Mouse (Mus musculus): ENCODE results near the gene Grip1. TPM values are rescaled to one million over a fixed set of nuclear protein-coding genes. Genes with fewer than 3 reads are reported as not detected.

The Grip1 gene
- polyA plus RNA-seq, 1 experiment = 1.1 TPM

DNA sequence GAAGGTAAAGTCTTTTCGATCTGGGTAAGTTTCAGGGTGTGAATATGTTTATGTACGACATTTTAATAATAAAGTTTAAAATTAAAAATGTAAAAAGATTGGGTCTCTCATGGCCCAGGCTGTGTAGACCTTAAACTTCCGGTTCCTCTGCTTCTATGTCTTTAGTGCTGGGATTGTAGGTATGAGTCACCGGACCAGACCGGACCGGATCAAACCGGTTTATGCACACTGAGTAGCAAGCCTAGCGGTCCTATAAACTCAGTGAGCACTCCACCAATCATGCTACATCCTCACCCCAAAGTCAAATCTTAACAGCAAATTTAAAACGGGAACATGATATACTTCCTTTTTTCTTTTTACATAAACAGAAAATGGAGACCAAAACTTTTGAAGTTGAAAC, 530.7 kb downstream of the Grip1 start:
- no peak for TF ChIP-seq CTCF (IDR thresholded peaks at IDR 0.05; ENCODE audit: borderline replicate concordance, insufficient read depth, low read length)
- TF ChIP-seq POLR2A (IDR thresholded peaks at IDR 0.05; ENCODE audit: low read depth, low read length) = no peak
- no peaks in the 10 kb centered on the region for H3K4me1 ChIP-seq (ENCODE audit: control insufficient read depth, insufficient read depth, low read length)
- H3K4me3 ChIP-seq (ENCODE audit: insufficient read depth, low read length) = no peak overlapping the region

GRCm38 (mm10) chr10:119998475-119998874, 544.8 kb downstream of the Grip1 start:
- TF ChIP-seq CTCF (IDR thresholded peaks at IDR 0.05; ENCODE audit: borderline replicate concordance, insufficient read depth, low read length) = no peak
- TF ChIP-seq POLR2A (IDR thresholded peaks at IDR 0.05; ENCODE audit: low read depth, low read length) = no peak
- no peak overlapping the region for H3K4me3 ChIP-seq (ENCODE audit: insufficient read depth, low read length)
- no peaks in the 10 kb centered on the region for H3K4me1 ChIP-seq (ENCODE audit: control insufficient read depth, insufficient read depth, low read length)
- no peak overlapping the region for H3K27ac ChIP-seq (ENCODE audit: insufficient read depth, low read length)

More for the DNA sequence above, 530.7 kb downstream of the Grip1 start:
- no peak overlapping the region for H3K27ac ChIP-seq (ENCODE audit: insufficient read depth, low read length)

GRCm38 (mm10) chr10:120002149-120002548, 548.5 kb downstream of the Grip1 start:
- no peak for TF ChIP-seq CTCF (IDR thresholded peaks at IDR 0.05; ENCODE audit: borderline replicate concordance, insufficient read depth, low read length)
- Histone ChIP-seq H3K4me3 (ENCODE audit: insufficient read depth, low read length) (no peak overlapping the region), H3K27ac (ENCODE audit: insufficient read depth, low read length) (no peak overlapping the region), H3K4me1 (ENCODE audit: control insufficient read depth, insufficient read depth, low read length) (no peaks in the 10 kb centered on the region)

GRCm38 (mm10) chr10:120004096-120004495, 550.5 kb downstream of the Grip1 start:
- Histone ChIP-seq H3K4me3 (ENCODE audit: insufficient read depth, low read length) (no peak overlapping the region), H3K27ac (ENCODE audit: insufficient read depth, low read length) (no peak overlapping the region), H3K4me1 (ENCODE audit: control insufficient read depth, insufficient read depth, low read length) (no peaks in the 10 kb centered on the region)
- TF ChIP-seq POLR2A (IDR thresholded peaks at IDR 0.05; ENCODE audit: low read depth, low read length) (no peak), CTCF (IDR thresholded peaks at IDR 0.05; ENCODE audit: borderline replicate concordance, insufficient read depth, low read length) (no peak)

GRCm38 (mm10) chr10:120005581-120005980, 552.0 kb downstream of the Grip1 start:
- Histone ChIP-seq H3K4me3 (ENCODE audit: insufficient read depth, low read length) (no peak overlapping the region), H3K27ac (ENCODE audit: insufficient read depth, low read length) (no peak overlapping the region), H3K4me1 (ENCODE audit: control insufficient read depth, insufficient read depth, low read length) (no peaks in the 10 kb centered on the region)
- TF ChIP-seq POLR2A (IDR thresholded peaks at IDR 0.05; ENCODE audit: low read depth, low read length) = no peak
- TF ChIP-seq CTCF (IDR thresholded peaks at IDR 0.05; ENCODE audit: borderline replicate concordance, insufficient read depth, low read length) = no peak

- Histone ChIP-seq H3K4me1 (ENCODE audit: control insufficient read depth, insufficient read depth, low read length) (no peaks in the 10 kb centered on the region), H3K4me3 (ENCODE audit: insufficient read depth, low read length) (no peak overlapping the region), H3K27ac (ENCODE audit: insufficient read depth, low read length) (no peak overlapping the region)
- TF ChIP-seq CTCF (IDR thresholded peaks at IDR 0.05; ENCODE audit: borderline replicate concordance, insufficient read depth, low read length) (no peak), POLR2A (IDR thresholded peaks at IDR 0.05; ENCODE audit: low read depth, low read length) (no peak)
Measured at GRCm38 (mm10) chr10:120012331-120012730, 558.7 kb downstream of the Grip1 start.

DNA sequence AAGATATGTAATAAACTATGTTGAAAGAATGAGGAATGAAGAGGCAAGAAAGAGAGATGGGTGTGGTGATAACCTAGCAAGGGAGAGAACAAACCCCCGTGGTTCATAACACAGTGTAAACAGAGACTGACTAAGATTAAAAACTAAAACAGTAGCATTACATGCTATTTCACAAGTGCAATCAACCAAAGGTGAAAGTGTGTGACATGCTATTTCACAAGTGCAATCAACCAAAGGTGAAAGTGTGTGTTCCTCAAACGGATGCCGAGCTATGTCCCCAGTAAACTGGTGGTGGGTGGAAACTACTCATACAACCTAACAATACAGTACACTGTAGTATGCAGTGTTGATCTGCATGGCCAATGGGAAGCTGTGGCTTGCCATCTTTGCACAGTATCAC, 561.5 kb downstream of the Grip1 start:
- no peak overlapping the region for H3K4me3 ChIP-seq (ENCODE audit: insufficient read depth, low read length)
- no peak for TF ChIP-seq CTCF (IDR thresholded peaks at IDR 0.05; ENCODE audit: borderline replicate concordance, insufficient read depth, low read length)
- no peak for TF ChIP-seq POLR2A (IDR thresholded peaks at IDR 0.05; ENCODE audit: low read depth, low read length)
- no peaks in the 10 kb centered on the region for H3K4me1 ChIP-seq (ENCODE audit: control insufficient read depth, insufficient read depth, low read length)
- no peak overlapping the region for H3K27ac ChIP-seq (ENCODE audit: insufficient read depth, low read length)

GRCm38 (mm10) chr10:120026437-120026836, 572.8 kb downstream of the Grip1 start:
- Histone ChIP-seq H3K4me1 (ENCODE audit: control insufficient read depth, insufficient read depth, low read length) (peaks cover 2% of the 10 kb centered on the region; the same call in 1 of the 2 replicates), H3K4me3 (ENCODE audit: insufficient read depth, low read length) (no peak overlapping the region), H3K27ac (ENCODE audit: insufficient read depth, low read length) (no peak overlapping the region)
- TF ChIP-seq POLR2A (IDR thresholded peaks at IDR 0.05; ENCODE audit: low read depth, low read length) = no peak
- TF ChIP-seq CTCF (IDR thresholded peaks at IDR 0.05; ENCODE audit: borderline replicate concordance, insufficient read depth, low read length) = no peak

DNA sequence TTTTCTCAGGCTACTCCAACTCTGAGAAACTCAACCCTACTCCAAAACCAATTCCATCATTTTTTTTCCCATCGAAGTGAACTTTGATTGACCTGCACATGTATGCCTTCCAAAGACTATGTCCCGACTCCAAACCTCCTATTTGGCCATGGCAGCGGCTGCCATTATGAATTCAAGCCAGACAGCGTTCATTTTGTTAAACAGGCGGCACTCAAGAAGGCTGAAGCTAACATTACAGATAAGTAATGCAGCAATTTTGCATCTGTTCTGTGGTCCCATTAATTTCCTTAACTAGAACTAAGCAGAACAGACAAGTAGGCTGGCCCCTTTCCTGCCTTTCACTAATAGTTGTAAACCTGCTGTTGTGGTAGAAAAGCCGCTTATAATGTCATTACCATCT, 577.3 kb downstream of the Grip1 start:
- Histone ChIP-seq H3K27ac (ENCODE audit: insufficient read depth, low read length) (no peak overlapping the region), H3K4me3 (ENCODE audit: insufficient read depth, low read length) (no peak overlapping the region), H3K4me1 (ENCODE audit: control insufficient read depth, insufficient read depth, low read length) (no peaks in the 10 kb centered on the region)
- TF ChIP-seq POLR2A (IDR thresholded peaks at IDR 0.05; ENCODE audit: low read depth, low read length) = no peak
- no peak for TF ChIP-seq CTCF (IDR thresholded peaks at IDR 0.05; ENCODE audit: borderline replicate concordance, insufficient read depth, low read length)

GRCm38 (mm10) chr10:120031316-120031715, 577.7 kb downstream of the Grip1 start:
- Histone ChIP-seq H3K27ac (ENCODE audit: insufficient read depth, low read length) (no peak overlapping the region), H3K4me1 (ENCODE audit: control insufficient read depth, insufficient read depth, low read length) (no peaks in the 10 kb centered on the region), H3K4me3 (ENCODE audit: insufficient read depth, low read length) (no peak overlapping the region)
- no peak for TF ChIP-seq CTCF (IDR thresholded peaks at IDR 0.05; ENCODE audit: borderline replicate concordance, insufficient read depth, low read length)
- TF ChIP-seq POLR2A (IDR thresholded peaks at IDR 0.05; ENCODE audit: low read depth, low read length) = no peak

DNA sequence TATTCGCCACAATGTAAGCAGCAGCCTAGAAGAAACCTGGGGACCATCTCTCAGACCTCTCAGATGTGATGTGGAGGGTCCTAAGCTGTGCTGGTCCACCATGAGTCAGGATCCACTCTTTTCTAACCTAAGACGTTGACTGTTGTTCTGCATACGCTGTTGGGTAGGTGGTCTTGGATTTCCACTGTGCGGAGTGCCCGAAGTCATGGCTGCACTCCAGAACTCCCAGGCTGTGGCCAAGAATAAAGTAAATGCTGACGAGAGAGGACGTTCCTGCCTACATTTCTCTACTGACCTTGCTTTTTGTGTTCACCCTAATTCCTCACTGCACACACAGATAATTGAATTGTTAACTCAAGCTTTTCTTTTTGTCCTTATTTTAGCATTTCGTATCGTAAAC, 580.2 kb downstream of the Grip1 start:
- TF ChIP-seq POLR2A (IDR thresholded peaks at IDR 0.05; ENCODE audit: low read depth, low read length) = no peak
- no peak for TF ChIP-seq CTCF (IDR thresholded peaks at IDR 0.05; ENCODE audit: borderline replicate concordance, insufficient read depth, low read length)
- H3K4me1 ChIP-seq (ENCODE audit: control insufficient read depth, insufficient read depth, low read length) = no peaks in the 10 kb centered on the region
- no peak overlapping the region for H3K27ac ChIP-seq (ENCODE audit: insufficient read depth, low read length)
- no peak overlapping the region for H3K4me3 ChIP-seq (ENCODE audit: insufficient read depth, low read length)
